Comparison of ENCODE assay signal across 8 mouse cellular contexts in the genomic region with DNA sequence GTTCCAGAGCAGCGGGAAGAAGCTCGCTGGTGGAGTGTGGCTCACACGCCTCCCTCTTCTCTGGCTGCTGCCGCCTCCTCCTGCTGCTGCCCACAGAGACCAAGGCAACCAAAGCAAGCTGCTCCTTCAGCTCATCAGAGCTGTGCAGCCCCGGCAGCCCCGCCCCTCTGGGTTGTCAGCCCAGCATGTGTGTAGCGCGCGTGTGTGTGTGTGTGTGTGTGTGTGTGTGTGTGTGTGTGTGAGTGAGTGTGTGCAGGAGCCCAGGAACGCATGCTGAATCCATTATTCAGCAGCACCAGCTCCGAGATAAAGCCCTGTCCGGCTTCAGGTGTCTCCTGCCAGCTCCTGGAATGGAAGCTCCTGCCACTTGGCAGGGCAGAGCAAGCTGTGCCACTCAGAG. TPM values are rescaled to one million over a fixed set of nuclear protein-coding genes. Genes with fewer than 3 reads are reported as not detected.
DNase-seq lines count a peak whose midpoint lies in the region; ATAC-seq and TF ChIP-seq lines count a peak whose summit lies in the region.

Gene Otof (minus strand): TSS at position 112 of the 400 bp plus-strand sequence.

- peaks cover 26% of the 10 kb centered on the region for H3K4me1 ChIP-seq in forebrain, embryonic 15.5 days
- H3K4me1 ChIP-seq in intestine, embryonic 15.5 days (replicated peaks) = peaks cover 16% of the 10 kb centered on the region; the same call in 1 of the 2 replicates
- peaks cover 16% of the 10 kb centered on the region for H3K4me1 ChIP-seq in stomach, embryonic 16.5 days (ENCODE audit: control insufficient read depth, insufficient read depth, low read length)

- no peak for TF ChIP-seq CTCF in brain, embryonic 14.5 days (IDR thresholded peaks at IDR 0.05; ENCODE audit: borderline replicate concordance, extremely low read depth, insufficient read depth, insufficient read length)

- H3K4me3 ChIP-seq in forebrain, embryonic 15.5 days = 0 out of 2 replicates have a peak within 1 kb of the TSS, but pooled peaks have one; percentile 10
- H3K4me3 ChIP-seq in intestine, embryonic 15.5 days (replicated peaks) = no peak within 1 kb of the TSS
- no peak within 1 kb of the TSS for H3K4me3 ChIP-seq in stomach, embryonic 16.5 days (replicated peaks; ENCODE audit: low read length)

- no peak for TF ChIP-seq POLR2A in brain, embryonic 14.5 days (IDR thresholded peaks at IDR 0.05; ENCODE audit: borderline replicate concordance, extremely low read depth, insufficient read depth, insufficient read length, poor library complexity, severe bottlenecking)

- 16% methylated on average over 12 of the region's 12 CpGs for WGBS in forebrain, embryonic 15.5 days
- 19% methylated on average over 12 of the region's 12 CpGs for WGBS in intestine, embryonic 15.5 days
- 13% methylated on average over 12 of the region's 12 CpGs for WGBS in stomach, embryonic 16.5 days

- no peaks in the 10 kb centered on the region for H3K36me3 ChIP-seq in forebrain, embryonic 15.5 days
- H3K36me3 ChIP-seq in intestine, embryonic 15.5 days = no peaks in the 10 kb centered on the region
- no peaks in the 10 kb centered on the region for H3K36me3 ChIP-seq in stomach, embryonic 16.5 days (ENCODE audit: control insufficient read depth, insufficient read depth, low read length)

- no peaks in the 10 kb centered on the region for H3K9me3 ChIP-seq in forebrain, embryonic 15.5 days
- no peaks in the 10 kb centered on the region for H3K9me3 ChIP-seq in intestine, embryonic 15.5 days
- H3K9me3 ChIP-seq in stomach, embryonic 16.5 days (replicated peaks; ENCODE audit: control insufficient read depth, low read length) = no peaks in the 10 kb centered on the region

- H3K27ac ChIP-seq in forebrain, embryonic 15.5 days (replicated peaks) = peak within 1 kb of the TSS; percentile 27; the same call in 1 of the 2 replicates
- no peak within 1 kb of the TSS for H3K27ac ChIP-seq in intestine, embryonic 15.5 days
- no peak within 1 kb of the TSS for H3K27ac ChIP-seq in stomach, embryonic 16.5 days (ENCODE audit: low read length)

- DNase-seq in adrenal gland, postnatal 10 days = peak; percentile 43
- DNase-seq in adrenal gland, adult 18-20 months (ENCODE audit: low spot score in 2 of 2) = no peak
- DNase-seq in brain, embryonic 14.5 days (ENCODE audit: low read depth) = peak; percentile 91
- peak; percentile 22 for DNase-seq in lung, postnatal 14 days
- DNase-seq in urinary bladder, postnatal 14 days (ENCODE audit: low spot score) = no peak

- H3K4me2 ChIP-seq in forebrain, embryonic 15.5 days (replicated peaks) = peak within 1 kb of the TSS; percentile 35
- 0 out of 2 replicates have a peak within 1 kb of the TSS, but pooled peaks have one; percentile 11 for H3K4me2 ChIP-seq in intestine, embryonic 15.5 days (replicated peaks)
- H3K4me2 ChIP-seq in stomach, embryonic 16.5 days (ENCODE audit: low read depth, low read length) = no peak within 1 kb of the TSS

- no peaks in the 10 kb centered on the region for H3K27me3 ChIP-seq in forebrain, embryonic 15.5 days
- peaks cover 11% of the 10 kb centered on the region for H3K27me3 ChIP-seq in intestine, embryonic 15.5 days (replicated peaks)
- peaks cover 5% of the 10 kb centered on the region for H3K27me3 ChIP-seq in stomach, embryonic 16.5 days (ENCODE audit: control insufficient read depth, insufficient read depth, low read length)

- ATAC-seq in forebrain, embryonic 15.5 days (replicated peaks) = peak; percentile 86
- peak; percentile 66 for ATAC-seq in intestine, embryonic 15.5 days
- 0 out of 2 replicates have a peak, but pooled peaks have one; percentile 68 for ATAC-seq in stomach, embryonic 16.5 days (ENCODE audit: insufficient read depth, low FRiP score)

- peak within 1 kb of the TSS; percentile 25; the same call in 1 of the 2 replicates for H3K9ac ChIP-seq in forebrain, embryonic 15.5 days (replicated peaks)
- H3K9ac ChIP-seq in intestine, embryonic 15.5 days = no peak within 1 kb of the TSS
- H3K9ac ChIP-seq in stomach, embryonic 16.5 days (ENCODE audit: low read length) = no peak within 1 kb of the TSS

RNA-seq across cellular contexts. Expression of gene Otof, which starts in this region (rescaled TPM):
- under 1 TPM; 0.09 to 0.12 TPM for total RNA-seq in adrenal gland, postnatal 10 days (2021)
- under 1 TPM; 0.03 to 0.16 TPM for total RNA-seq in adrenal gland, adult 18-20 months (2021)
- 5.2 and 6.9 TPM in 2 replicates for polyA plus RNA-seq in brain, embryonic 14.5 days (2012; rRNA removed)
- polyA plus RNA-seq in forebrain, embryonic 15.5 days (2015; fragmentation: Nextera tagmentation; extraction: Ambion mirVana) = 2.0 and 2.1 TPM in 2 replicates
- polyA plus RNA-seq in intestine, embryonic 15.5 days (2015; fragmentation: Nextera tagmentation; extraction: Ambion mirVana) = 0.66 and 0.84 TPM in 2 replicates
- polyA plus RNA-seq in stomach, embryonic 16.5 days (2015; fragmentation: Nextera tagmentation; extraction: Ambion mirVana) = 0.30 and 0.46 TPM in 2 replicates

Comparison
In these comparisons a context has a peak if more than half of its experiments do, and no peak if none do; other contexts are left out.
1. Peak in DNase-seq in adrenal gland, postnatal 10 days; RNA of the gene not detected or under 1 TPM.
2. Peak in ATAC-seq and H3K4me2 ChIP-seq in intestine, embryonic 15.5 days; RNA of the gene not detected or under 1 TPM.
3. Peak in ATAC-seq in stomach, embryonic 16.5 days; RNA of the gene not detected or under 1 TPM.
4. DNase-seq: peak in brain, embryonic 14.5 days (single experiment) and lung, postnatal 14 days (single experiment); none in adrenal gland, adult 18-20 months (0 of 2) and urinary bladder, postnatal 14 days (single experiment).
5. Peak in every context shown above with its lines, with median percentiles within 50 percentile points of each other: ATAC-seq.